In the genomic region with DNA sequence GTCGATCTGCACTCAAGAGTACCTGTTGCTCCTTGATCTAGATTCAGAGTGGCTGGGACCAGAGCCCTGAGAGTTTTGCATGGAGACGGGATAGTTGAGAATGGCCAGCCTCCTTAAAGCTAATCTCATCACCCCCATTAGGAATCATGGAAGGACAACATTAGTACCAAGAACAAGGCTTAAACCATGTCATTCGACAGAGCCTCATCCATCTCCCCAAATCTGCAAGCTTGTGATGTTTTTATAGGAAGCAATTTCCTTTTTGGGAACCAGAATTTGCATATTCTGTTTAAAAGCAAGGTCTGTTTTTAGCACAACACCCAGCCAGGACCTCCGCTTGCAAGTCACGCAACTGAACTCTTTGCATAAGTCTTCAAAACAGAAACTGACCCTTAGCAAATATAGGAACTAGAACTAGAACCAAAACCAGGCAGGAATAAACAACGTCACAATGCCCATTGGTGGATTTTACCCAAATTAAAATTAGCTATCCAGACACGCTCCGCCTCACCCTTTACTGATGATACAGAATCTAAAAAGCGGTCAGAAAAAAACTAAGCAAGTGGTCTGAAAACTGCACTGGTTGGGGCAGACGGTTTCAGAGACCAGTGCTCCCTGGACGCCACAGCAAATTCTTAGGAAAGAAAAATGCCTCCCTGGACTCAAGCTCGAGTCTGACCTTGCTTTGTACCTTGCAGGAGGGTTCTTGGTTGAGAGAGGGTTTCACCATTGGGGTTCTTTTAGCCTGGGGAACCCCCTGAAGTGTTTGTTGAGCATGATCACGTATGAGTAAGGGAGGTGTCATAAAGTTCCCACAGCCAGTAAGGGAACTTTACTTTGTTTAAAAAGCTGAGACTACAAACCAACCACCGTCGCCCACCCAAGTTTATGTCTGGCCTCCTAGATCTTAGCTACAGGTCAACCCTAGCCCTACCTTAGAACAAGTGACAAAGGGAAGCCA, we compare ENCODE assay signal across 1 mouse cellular context.
TF ChIP-seq lines count a peak whose summit lies in the region.

No protein-coding gene starts in this region.

TF ChIP-seq in CH12.LX, 34 proteins besides CTCF, POLR2A, EP300 and RAD21 (continued from another document):
- TF ChIP-seq E2F4 (IDR thresholded peaks at IDR 0.05; ENCODE audit: insufficient replicate concordance, low read depth, low read length) (no peak; the same call in 1 of the 2 replicates), MAZ (IDR thresholded peaks at IDR 0.05; ENCODE audit: low read depth, low read length) (peak; percentile 71), TBP (conservative IDR thresholded peaks at IDR 0.05; ENCODE audit: low read depth, low read length) (peak; percentile 89), JUN (IDR thresholded peaks at IDR 0.05; ENCODE audit: insufficient read depth, low read depth, low read length) (peak; percentile 66; the same call in 1 of the 2 replicates), NELFE (IDR thresholded peaks at IDR 0.05; ENCODE audit: low read depth, low read length) (0 out of 2 replicates have a peak, but pooled peaks have one; percentile 39), CHD1 (IDR thresholded peaks at IDR 0.05; ENCODE audit: low read depth, low read length) (no peak), UBTF (IDR thresholded peaks at IDR 0.05; ENCODE audit: low read depth, low read length) (no peak), NRF1 (IDR thresholded peaks at IDR 0.05; ENCODE audit: low read depth, low read length) (no peak), HCFC1 (IDR thresholded peaks at IDR 0.05; ENCODE audit: low read depth, low read length) (peak; percentile 44; the same call in 1 of the 2 replicates), ZKSCAN1 (IDR thresholded peaks at IDR 0.05; ENCODE audit: borderline replicate concordance, low read depth, low read length) (no peak), KAT2A (IDR thresholded peaks at IDR 0.05; ENCODE audit: insufficient replicate concordance, low read length) (0 out of 2 replicates have a peak, but pooled peaks have one; percentile 13), CHD2 (IDR thresholded peaks at IDR 0.05; ENCODE audit: low read length) (peak; percentile 82), ZMIZ1 (IDR thresholded peaks at IDR 0.05; ENCODE audit: low read depth, low read length) (peak; percentile 85), JUND (conservative IDR thresholded peaks at IDR 0.05; ENCODE audit: low read depth, low read length) (peak; percentile 65), MAX (IDR thresholded peaks at IDR 0.05; ENCODE audit: low read length) (no peak), GABPA (IDR thresholded peaks at IDR 0.05; ENCODE audit: insufficient replicate concordance, low read depth, low read length) (no peak)
